Mouse (Mus musculus): ENCODE results near the gene 4931400O07Rik.

Gene 4931400O07Rik

DNA sequence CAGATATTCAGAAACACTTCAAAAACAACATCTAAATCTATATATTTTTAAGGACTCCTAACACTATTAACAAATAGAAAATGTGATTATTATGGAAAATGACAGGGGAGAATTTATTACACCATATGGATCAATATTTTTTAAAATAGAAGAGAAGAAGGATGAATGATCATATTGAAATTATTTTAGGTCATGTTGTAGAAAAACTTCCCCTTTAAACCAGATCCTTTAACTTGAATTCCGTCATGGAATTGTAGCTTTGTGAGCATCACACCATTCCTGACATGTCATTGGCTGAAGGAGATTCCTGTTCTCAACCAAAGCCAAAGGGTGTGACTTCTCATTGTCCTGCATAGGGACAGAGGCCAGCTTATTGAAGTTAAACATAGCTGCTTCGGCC is at the start of gene 4931400O07Rik:
Gene 4931400O07Rik, plus strand, starts transcription at position 301 of the 400 bp plus-strand sequence.
- no peak for DNase-seq (ENCODE audit: low read depth, low spot score)
